Mouse (Mus musculus): ENCODE results near the gene Helz2.

The Helz2 gene

GRCm38 (mm10) chr2:181241602-181242313 lies at the start of gene Helz2:
Gene Helz2, minus strand, starts transcription at chr2:181242027.
- no peak for DNase-seq (ENCODE audit: low spot score in 2 of 2)

- no peak for DNase-seq (ENCODE audit: low spot score in 2 of 2)
Measured at GRCm38 (mm10) chr2:181290937-181291336, 49.1 kb upstream of the Helz2 start.

- no peak for DNase-seq (ENCODE audit: low spot score in 2 of 2)
Measured at GRCm38 (mm10) chr2:181288691-181289090, 46.9 kb upstream of the Helz2 start.

DNA sequence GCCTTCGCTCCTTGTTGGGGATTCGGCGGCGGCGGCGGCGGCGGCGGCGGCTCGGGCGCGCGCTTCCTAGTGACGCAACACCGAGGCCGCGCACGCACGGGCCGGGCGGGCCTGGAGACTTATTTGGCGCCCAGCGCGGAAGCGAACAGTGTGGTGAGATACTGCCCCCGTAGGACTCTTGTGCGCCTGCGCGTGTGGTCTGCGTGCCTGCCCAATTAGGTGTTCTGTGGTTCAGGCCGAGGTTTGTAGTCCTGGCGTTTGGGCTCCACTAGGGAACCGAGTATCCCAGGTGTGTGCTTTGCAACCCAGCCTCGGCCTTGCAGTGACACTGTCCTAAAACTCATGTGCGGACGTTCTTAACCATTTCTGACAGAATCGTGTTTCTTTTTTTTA lies 46.1 kb upstream of the Helz2 start, which contains the start of gene Gmeb2:
Gmeb2 (minus strand) TSS at position 78 of the 393 bp plus-strand sequence.
- DNase-seq (ENCODE audit: low spot score in 2 of 2), result peak; percentile 90 to 93

DNA sequence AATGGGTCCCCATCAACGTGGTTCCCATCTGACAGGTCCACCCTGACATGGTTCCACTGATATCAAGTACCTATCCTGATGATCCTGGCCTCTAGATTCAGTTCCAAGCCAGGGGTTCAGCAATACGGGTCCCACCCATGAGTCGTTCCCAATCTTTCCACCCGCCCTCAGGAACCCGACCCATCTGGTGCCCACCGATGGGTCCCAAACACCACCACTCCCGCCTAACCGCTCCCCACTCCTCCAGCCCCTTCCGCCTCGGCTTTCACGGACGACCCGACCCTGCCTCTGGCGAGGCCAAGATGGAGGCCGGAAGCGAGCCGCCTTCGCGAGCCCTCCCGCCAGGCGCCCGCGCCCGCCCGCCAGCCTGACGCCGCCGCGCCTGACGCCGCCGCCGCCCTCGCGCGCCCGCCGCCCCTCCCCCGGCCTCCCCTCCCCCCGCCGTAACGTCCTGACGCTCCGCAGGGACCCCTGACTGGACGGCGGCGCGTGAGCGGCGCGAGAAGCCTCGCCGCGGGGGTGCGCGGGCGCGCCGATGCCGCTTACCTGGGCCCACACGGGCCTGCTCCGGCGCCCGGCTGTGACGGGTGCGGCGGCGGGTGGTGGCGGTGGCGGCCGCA lies 45.6 kb upstream of the Helz2 start:
- peak in 1 of 2 experiments; percentile 64 for DNase-seq (ENCODE audit: low spot score in 2 of 2)

DNA sequence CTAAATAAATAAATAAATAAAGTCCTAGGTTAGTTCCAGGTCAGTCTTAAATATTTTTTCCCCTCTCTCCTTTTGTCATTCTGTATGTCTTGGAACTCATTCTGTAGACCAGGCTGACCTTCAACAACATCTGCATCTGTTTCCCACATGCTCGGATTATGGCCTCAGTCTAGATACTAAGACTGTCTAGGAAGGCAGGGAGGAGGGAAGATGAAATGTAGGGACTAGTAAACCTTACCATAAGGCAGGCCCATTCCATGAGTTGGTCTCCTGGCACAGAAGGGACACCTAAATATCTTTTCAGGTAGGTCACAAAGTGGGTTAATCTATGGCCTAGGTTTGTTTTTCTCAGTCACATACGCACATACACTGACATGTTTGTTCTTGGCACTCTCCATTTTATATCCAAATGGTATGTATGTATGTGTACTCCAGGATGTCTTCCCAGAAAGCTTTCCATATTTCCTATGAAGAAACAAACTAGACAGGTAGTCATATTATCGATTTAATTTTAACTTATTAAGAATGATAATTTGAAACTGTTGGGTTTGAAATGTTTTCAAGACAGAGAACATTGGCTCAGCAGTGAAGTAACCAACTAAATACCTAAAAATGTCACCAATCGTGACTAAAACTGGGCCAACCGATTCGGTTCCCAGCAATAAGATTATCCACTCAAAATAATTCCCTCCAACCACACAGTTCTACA lies 45.0 kb upstream of the Helz2 start:
- no peak for DNase-seq (ENCODE audit: low spot score in 2 of 2)

DNA sequence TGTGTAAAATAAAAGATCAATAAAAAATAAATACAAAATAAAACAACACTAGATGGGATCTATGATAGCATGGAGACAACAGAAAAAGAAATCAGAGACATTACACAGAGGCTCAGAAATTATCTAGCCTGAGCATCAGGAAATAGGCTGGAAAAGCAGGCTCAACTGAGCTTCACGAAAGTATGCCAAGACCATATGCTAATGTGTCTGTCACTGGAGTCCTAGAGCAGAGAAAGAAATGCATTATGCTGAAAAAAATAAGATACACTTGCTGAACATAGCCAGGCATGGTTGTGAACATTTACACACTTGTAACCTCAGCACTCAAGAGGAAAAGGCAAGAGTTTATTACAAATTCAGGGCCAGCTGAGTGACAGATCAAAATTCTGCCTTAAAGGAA lies 38.1 kb upstream of the Helz2 start:
- DNase-seq (ENCODE audit: low spot score in 2 of 2), result no peak

DNA sequence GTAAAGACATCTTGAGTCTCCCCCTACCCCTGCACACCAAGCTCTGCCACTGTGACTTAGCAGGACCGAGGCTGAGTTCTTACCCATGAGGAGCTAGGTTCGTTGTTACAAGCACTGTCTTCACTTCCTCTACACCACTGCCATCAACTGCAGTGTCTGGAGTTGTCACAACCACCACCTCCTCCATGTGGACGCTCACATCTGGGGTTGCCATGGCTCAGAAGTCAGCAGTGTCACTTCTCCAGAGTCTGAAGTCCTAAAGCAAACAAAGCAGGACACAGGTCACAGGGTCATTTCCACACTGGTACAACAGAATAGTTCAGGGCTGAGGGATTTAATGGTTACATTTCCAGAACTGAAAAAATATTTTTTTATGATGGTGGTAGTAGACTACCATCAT lies 36.0 kb upstream of the Helz2 start:
- no peak for DNase-seq (ENCODE audit: low spot score in 2 of 2)

DNA sequence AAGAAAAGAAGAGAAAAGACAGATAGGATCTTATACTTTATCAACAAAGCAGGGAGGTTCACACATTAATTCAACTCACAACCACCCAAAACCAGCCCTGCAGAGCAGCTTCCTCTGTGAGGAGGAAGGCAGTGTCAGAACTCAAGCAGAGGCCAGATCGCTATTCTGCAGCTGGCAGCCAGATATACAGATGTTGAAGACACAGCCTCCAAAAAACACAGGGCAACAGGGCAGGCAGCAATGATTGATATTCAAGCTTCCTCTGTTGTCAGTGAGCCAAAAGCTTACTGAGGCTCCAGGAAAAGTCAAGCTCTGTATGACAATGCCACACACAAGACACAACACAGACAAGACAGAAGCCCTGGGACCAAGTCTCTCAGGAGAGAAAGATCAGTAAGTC lies 34.9 kb upstream of the Helz2 start:
- no peak for DNase-seq (ENCODE audit: low spot score in 2 of 2)

DNA sequence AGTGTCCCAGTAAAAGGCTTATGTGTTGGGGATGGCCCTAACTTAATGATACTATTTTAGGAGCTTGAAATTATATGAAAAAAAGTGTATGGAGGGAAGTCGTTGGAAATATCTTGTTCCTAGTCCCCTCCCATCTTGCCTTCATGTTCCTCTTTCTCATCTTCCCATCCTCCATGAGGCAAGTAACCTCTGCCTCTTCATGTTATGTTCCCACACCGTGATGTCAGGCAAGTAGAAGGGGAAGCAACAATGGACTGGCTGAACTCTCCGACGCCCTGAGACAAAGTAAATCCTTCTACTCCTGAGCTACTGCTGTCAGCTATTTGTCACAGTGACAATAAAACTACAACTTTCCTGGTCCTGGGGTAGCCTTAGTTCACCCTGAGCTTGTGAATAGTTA lies 32.8 kb upstream of the Helz2 start:
- no peak for DNase-seq (ENCODE audit: low spot score in 2 of 2)

GRCm38 (mm10) chr2:181273829-181274228 lies 32.0 kb upstream of the Helz2 start:
- no peak for DNase-seq (ENCODE audit: low spot score in 2 of 2)

GRCm38 (mm10) chr2:181272092-181272491 lies 30.3 kb upstream of the Helz2 start:
- no peak for DNase-seq (ENCODE audit: low spot score in 2 of 2)

- DNase-seq (ENCODE audit: low spot score in 2 of 2), result no peak
Measured at GRCm38 (mm10) chr2:181266839-181267238, 25.0 kb upstream of the Helz2 start.

DNA sequence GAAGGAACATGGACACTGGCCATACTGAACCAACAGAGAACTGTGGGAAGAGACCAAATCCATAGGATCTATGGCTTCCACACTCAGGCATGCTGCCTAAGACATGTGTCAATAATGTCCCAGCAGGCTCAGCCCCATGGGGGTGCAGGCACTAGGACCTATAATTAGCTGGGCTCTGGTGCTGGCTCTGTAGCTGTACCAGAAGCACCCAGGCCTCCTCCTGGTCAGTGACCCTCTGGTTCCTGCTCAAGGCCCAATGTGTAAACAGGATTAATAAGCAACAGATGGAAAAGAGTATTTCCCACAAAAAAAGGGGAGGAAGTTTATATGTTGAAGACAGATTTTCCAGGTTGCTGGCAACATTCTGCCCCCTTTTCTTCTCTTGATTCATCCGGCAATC lies 11.4 kb upstream of the Helz2 start:
- DNase-seq (ENCODE audit: low spot score in 2 of 2), result no peak

DNA sequence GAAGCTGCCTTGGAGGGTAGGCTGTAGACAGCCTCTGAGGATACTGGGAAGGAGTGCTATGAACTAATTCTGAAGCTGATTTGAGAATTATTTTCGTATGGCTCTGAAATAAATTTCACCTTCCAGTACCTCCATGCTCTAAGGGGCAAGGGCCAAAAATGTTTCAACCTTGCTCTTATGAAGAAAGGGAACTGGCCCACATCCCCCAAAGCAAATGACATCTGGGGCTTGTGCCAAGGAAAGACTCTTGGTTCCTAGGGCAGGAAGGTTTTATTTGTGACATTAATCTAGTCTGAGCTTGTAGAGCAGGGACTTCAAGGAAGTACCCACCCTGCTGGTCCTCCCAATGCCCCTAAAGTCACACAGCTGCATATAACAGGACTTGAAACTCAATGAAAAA lies 10.0 kb upstream of the Helz2 start:
- DNase-seq (ENCODE audit: low spot score in 2 of 2), result no peak

DNA sequence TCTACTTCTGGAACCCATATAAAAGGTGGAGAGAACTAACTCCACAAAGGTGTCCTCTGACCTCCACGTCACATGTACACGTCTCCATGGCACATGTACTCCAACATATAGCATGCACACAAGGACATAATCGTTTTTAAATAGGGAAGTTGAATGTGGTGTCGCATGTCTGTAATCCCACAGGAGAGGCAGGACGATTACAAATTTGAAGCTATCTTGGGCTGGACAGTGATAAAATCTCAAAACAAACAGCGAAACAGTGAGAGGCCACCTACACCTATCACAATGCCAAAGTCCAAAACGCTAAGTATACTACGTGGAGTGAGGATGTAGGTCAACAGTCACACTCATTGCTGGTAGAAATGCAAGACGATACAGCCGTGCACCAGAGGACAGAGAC lies 7.4 kb upstream of the Helz2 start:
- no peak for DNase-seq (ENCODE audit: low spot score in 2 of 2)

- no peak for DNase-seq (ENCODE audit: low spot score in 2 of 2)
Measured at GRCm38 (mm10) chr2:181245031-181245430, 3.2 kb upstream of the Helz2 start.

GRCm38 (mm10) chr2:181243706-181244394 lies 2.0 kb upstream of the Helz2 start:
- DNase-seq (ENCODE audit: low spot score in 2 of 2), result no peak

- no peak for DNase-seq (ENCODE audit: low spot score in 2 of 2)
Measured at GRCm38 (mm10) chr2:181242314-181242665, 463 bp upstream of the Helz2 start.

DNA sequence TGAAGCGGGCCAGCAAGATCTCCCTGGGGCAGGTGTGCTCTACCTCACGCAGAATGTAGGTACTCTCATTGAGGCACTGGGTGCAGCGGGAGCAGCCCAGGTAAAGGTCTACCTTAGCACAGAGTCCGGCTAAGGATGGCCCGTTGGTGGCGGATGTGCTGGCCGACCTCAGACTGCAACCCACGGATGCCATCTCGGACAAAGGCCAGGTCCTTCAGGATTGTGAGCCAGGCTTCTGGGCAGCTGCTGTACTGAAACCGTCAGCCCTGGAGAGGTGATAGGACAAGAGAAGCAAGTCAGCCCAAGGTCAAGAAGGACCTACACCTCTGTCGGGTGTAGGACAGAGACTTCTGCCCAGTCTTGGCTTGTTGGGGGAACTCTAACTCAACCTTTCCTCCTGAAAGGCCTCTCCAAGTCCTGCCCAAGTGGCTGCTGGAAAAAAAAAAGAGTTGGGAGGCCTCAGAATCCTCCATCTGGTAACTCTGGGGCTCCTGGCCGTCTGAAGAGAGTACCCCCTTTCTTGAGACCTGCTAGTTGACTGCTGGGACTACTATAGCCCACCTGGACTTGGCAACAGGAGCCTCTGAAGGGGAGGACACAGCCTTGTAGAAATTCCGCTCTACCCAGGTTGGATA lies 904 bp downstream of the Helz2 start:
- no peak for DNase-seq (ENCODE audit: low spot score in 2 of 2)

DNA sequence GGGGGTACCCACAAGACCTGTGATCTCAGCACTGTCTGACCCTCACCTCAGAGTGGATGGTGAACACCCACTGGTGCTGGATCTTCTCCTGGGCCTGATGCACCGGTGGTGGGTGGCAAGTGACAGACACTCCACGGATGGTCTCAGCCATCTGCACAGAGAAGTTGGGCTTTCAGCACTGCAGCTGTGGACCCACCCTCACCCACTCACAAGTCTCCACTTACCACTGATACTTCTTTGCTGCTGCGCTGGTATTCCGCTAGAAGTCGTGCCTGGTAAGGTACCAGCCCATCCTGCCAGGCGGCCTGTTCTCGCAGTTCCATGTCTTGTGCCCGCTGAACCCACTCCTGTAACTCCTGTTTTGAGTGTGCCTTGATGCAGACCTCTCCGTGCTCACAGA lies 2.6 kb downstream of the Helz2 start:
- no peak for DNase-seq (ENCODE audit: low spot score in 2 of 2)

GRCm38 (mm10) chr2:181238861-181239260 lies 3.0 kb downstream of the Helz2 start:
- DNase-seq (ENCODE audit: low spot score in 2 of 2), result no peak

Data from frontal cortex, postnatal 14 days (tissue).